Mouse (Mus musculus) frontal cortex, postnatal 25 days (tissue): ENCODE measurements around the gene Vmn1r100.
"Not testable (repeated sequence)": the region's sequence is repeated elsewhere in the genome, so short reads cannot be mapped to it uniquely, and the experiment has no call there.

Experiments used
- DNase-seq, 2 experiments: peaks; one replicate each; pipeline ENCODE4 v3.0.0; 2022; ENCODE audit warnings: low spot score in 2 of 2

The Vmn1r100 gene

GRCm38 (mm10) chr7:20417642-20418041, at the start of gene Vmn1r100:
Gene Vmn1r100 (plus strand): TSS chr7:20417942.
- not testable (repeated sequence) for DNase-seq

DNA sequence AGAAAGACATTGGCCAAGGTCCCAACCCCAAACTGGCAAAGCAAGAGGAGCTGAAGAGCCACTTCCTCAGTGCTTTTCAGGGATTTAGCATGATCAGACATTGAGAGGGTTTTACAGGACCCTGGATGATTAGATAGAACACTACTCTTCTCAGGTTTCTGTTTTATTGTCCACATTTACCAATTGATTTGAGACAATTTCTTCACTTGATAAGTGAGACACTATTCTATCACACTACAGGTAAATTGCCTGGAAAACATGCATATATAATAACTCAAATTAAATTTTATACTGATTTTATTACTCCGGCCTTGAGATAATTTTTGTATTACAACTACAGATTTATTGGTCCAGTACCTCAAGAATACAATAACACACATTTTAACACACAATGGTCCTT, 42.4 kb upstream of the Vmn1r100 start, which contains the start of gene Gm5728:
TSS of gene Gm5728 (minus strand) at position 101 of the 400 bp plus-strand sequence.
- DNase-seq = not testable (repeated sequence)

GRCm38 (mm10) chr7:20442493-20442892, 24.8 kb downstream of the Vmn1r100 start, which contains the start of gene Vmn1r101:
Gene Vmn1r101 (minus strand): TSS chr7:20442593.
- DNase-seq = not testable (repeated sequence)
